Mouse (Mus musculus) gastrocnemius, postnatal 25 days (tissue): ENCODE measurements around the gene Gm14399. TPM values are rescaled to one million over a fixed set of nuclear protein-coding genes. Genes with fewer than 3 reads are reported as not detected.
"Not testable (repeated sequence)": the region's sequence is repeated elsewhere in the genome, so short reads cannot be mapped to it uniquely, and the experiment has no call there.

ENCODE experiments used
- DNase-seq: peaks from one replicate; pipeline ENCODE4 v3.0.0; 2022
- long read RNA-seq, 2 experiments: library from polyadenylated mRNA; stranded (forward); transcript quantifications; one replicate each; pipeline ENCODE4 v2.0.0; 2021
- total RNA-seq, 2 experiments: library from RNA; stranded (reverse); gene quantifications; 1 replicate in 1 of 2; 2 replicates in 1 of 2; pipeline ENCODE4 v1.2.3; 2021

Gene Gm14399
- total RNA-seq: 10 to 100 TPM in 1 of 2 experiments, 1 to 10 TPM in 1; 7.5 to 12.2 TPM
- long read RNA-seq, experiment 1, partial matches to known transcripts: 1 of 10 reads
- long read RNA-seq, experiment 1, other reads (novel, unspliced or antisense): 4 of 10 reads
- long read RNA-seq, experiment 2, partial matches to known transcripts: 1 of 10 reads
- long read RNA-seq, experiment 2, other reads (novel, unspliced or antisense): 3 of 10 reads

DNA sequence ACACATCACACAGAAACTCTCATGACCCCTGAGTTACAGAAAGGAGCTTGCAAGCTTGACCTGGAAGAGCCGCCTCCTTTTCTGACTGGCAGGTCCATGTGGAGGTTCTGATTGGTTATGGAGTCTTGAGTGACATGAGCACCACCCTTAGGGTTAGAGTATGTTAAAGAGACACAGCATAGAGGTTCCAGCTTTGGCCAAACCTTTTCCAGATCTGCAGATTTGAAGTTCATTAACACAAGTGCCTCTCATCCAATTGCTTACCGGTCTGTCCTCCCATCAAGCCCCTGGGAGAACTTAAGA lies at the start of gene Gm14399:
Gm14399 (minus strand) TSS at position 20 of the 303 bp plus-strand sequence.
- not testable (repeated sequence) for DNase-seq

DNA sequence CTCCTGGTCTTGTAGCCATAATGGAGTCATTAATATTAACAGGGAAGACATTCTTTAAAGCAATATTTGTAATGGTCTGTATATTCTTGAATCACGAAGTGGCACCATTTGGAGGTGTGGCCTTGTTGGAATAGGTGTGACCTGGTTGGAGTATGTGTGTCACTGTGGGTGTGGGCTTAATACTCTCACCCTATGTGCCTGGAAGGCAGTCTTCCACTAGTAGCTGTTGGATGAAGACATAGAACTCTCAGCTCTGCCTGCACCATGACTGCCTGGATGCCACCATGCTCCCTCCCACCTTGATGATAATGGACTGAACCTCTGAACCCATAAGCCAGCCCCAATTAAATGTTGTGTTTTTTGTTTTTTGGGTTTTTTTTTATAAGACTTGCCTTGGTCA lies 37.2 kb upstream of the Gm14399 start:
- not testable (repeated sequence) for DNase-seq

DNA sequence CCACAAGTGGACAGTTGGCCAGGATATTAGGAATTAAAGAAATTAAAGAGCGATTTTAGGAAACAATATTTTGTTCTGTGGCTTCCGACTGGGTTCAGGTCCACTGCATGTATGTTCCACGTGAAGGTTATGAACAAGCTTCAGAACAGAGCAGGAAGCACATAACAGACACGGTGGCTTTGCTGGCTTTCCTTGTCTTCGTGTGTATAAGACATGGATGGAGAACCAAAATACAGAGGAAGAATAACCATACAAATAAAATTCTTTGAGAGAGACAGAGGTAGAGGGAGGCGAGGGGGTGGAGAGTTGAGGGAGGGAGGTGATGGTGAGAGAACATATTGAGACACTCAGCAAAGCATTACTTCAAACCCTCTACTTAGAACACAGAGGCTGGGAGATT lies 34.5 kb upstream of the Gm14399 start:
- no peak for DNase-seq

DNA sequence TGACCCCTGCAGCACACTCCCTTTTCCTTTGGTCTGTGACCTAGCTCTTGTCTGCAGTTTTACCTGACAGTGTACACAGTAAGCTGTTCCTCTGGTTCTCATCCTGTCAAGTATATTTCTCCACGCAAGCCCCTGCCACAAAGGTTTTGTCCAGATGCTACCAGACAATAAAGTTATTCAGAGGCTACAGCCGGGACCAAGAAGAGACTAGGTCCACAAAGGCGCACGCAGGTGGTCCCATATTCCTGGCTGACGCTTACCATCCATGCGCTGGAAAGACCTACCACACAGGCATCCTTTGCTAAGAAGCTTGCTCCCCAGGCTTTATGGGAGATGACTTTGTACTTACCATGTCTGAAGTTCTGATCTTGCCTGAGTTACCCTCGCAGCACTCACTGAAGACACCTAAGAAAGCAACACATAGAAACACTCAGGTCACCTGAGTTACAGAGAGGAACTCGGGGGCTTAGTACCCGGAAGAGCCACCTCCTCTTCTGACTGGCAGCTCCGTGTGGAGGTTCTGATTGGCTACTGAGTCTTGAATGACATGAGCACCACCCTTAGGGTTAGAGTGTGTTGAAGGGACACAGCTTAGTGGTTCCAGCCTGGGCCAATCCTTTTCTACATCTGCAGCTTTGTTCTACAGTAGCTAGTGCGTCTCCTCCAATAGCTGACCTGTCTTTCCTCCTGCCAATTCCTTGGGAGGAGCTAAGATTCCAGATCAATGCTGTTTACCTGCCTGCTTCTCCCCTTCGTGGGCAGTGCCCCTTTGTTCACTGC lies 33.8 kb upstream of the Gm14399 start, which contains the start of gene Gm14443:
Gm14443 (minus strand) TSS at position 471 of the 780 bp plus-strand sequence.
- DNase-seq: not testable (repeated sequence)

- not testable (repeated sequence) for DNase-seq
Measured at GRCm38 (mm10) chr2:175174058-175174457, 32.2 kb upstream of the Gm14399 start.

DNA sequence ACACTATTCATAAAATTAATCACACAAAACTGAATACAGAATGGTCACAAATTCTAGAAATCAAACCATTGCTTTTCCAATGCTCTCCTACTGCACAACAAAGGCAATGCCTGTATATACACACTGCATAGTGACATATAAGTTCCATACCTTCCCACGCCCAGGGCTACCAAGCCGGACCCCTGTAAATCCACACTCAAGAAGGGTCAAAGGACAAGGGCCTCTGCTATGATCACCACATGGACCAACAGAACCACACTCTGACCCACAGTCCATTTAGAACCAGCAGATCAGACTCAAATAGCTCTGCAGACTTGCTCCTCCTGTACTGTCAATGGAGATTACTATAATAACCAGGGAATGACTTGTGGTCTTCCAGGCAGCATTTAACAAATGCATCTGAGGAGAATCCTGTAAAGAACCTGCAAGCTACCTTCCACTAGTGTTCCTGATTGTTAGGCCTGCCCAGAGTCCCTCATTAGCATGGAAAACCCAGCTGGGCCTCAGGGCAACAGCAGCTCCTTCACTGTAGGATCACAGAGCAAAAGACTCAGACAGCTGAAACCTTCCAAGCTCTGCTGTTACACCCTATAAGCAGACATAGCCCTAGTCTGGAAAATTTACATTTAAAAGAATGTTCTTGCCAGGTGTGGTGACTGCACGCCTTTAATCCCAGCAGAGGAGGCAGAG lies 31.2 kb upstream of the Gm14399 start:
- not testable (repeated sequence) for DNase-seq

DNA sequence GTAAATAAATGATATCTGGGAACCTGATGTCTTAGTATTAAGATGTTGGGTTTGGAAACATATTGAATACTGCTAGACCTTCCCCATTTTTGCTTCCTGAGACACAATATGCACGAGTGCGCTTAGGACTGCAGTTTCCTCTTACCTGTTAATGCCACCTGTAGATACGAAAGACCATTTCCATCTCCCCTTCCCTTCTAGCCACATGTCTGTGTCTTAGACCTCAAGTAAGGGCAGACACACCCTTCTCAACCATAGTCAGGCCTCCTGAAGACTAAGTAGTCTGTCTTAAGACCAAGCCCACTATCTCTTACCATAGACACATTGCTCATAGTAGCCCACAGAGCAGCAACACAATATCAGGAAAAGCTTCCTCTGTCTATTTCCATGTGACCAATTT lies 30.3 kb upstream of the Gm14399 start:
- no peak for DNase-seq

DNA sequence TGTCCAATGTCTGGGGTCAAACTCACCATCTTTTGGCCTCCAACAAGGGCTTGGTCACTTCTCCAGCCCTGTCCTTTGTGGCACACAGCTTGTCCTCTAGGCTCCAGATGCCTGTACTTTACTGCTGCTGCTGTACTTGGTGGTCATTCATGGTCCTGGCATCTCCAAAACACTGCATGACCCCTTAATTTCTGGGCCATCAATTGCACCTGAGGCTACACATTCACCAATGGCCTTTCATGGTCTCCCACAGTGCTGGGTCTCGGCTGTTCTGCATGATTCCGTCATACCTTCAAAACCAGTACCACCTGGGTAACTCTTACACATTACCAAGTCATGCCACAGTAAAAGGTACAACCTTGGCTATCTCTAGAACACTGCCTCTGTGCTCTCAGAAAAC lies 25.1 kb upstream of the Gm14399 start:
- DNase-seq: not testable (repeated sequence)

DNA sequence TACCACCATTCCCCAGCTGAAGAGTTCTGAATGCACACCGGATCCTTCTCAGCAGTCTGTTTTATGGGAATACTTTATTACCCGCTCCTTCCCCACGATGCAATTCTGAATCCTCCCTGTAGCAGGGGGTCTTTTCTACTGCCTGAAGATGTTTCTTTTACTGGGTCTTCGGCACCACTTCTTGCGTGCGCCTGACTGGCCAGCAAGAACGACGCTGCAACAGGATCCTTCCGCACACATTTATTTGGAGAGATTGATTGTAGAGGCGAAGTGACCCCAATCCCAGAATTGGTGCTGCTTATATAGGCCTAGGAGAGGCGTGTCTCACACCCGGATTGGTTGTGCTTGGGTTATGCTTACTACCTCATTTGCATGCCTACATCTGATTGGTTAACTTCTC lies 23.3 kb upstream of the Gm14399 start:
- not testable (repeated sequence) for DNase-seq

DNA sequence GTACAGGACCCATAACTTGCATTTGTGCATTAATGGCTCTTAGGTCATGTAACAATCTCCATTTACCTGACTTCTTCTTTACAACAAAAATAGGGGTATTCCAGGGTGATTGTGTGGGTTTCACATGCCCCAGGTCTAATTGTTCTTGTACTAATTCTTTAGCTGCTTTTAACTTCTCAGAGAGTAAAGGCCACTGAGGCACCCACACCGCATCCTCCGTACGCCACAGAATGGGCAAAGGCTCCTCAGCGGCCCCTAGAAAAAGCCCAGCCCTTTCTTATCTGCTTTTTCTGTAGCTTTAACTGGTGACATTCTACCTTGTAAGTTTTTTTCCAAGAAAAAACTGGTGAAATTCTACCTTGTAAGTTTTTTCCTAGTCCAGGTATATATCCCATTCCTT lies 19.6 kb upstream of the Gm14399 start:
- not testable (repeated sequence) for DNase-seq

GRCm38 (mm10) chr2:175158642-175159041 lies 16.8 kb upstream of the Gm14399 start:
- no peak for DNase-seq

DNA sequence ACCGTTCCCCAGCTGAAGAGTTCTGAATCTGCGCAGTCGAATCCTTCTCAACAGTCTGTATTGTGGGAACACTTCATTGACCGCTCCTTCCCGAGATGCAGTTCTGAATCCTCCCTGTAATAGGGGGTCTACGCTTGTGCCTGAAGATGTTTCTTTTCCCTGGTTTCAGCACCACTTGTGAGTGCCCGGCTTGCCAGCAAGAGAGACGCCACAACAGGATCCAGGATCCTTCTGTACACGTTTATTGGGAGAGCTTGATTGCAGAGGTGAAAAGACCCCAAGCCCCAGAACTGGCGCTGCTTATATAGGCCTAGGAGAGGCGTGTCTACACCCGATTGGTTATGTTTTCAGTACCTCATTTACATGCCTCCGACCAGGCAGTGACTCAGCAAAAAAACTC lies 14.9 kb upstream of the Gm14399 start:
- no peak for DNase-seq

DNA sequence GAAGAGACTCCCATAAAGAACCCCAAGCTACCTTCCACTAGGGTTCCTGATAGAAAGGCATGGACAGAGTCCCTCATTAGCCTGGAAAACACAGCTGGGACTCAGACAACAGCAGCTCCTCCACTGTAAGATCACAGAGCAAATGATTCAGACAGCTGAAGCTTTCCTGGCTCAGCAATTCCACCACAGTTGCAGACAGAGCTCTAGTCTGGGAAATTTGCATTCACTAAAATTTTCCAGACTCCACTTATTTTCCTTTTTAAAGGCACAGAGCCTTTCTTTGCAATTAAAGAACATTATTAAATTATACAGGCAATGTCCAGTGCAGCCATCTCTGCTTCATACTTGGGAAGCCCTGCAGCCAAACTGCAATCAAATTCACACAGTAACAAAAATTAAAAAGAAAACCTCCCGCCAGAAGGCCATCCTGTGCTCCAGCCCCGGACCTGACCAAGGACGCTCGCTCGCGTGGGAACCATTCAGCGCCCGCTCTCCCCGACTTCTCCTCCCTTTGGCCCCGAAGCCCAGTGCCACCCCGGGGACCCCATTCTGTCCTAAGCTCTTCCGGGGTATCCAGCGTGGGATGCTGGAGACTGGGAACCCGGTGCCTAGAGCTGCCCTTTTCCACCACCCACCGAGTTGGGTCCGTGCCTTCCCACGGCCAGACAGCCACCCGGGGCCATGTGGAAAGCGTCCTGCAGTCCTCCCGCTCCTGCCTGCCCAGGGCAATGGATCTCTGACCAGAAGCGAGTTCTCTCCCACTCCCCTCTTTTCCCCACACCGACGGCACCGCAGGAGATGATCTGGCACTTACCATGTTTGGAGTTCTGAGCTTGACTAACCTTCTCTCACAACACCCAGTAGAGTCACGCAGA lies 457 bp downstream of the Gm14399 start:
- DNase-seq: not testable (repeated sequence)

DNA sequence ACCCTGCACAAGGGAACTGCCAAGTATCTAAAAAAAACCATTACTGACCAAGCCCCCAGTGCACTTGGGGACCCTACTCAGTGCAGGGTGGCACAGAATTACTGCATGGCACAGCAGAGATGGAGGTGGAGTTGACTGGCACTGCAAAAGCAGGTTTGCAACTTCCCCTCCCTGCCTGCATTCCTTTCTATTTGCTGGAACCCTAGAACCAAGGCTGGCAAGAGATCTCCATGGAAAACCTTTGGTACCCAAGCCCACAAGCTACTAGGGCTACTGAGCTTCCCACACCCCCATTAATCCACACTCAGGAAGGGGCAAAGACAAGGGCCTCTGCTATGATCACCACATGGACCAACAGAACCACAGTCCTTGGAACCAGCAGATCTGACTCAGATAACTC lies 1.2 kb downstream of the Gm14399 start:
- DNase-seq: not testable (repeated sequence)

Other genes starting within 250 kb of the Gm14399 start
- under 1 TPM; 0.28 to 0.59 TPM for gene Gm14444, start 131.8 kb downstream of the Gm14399 start, total RNA-seq
- gene Gm14393, start 74.2 kb downstream of the Gm14399 start, total RNA-seq: 1 to 10 TPM in 1 of 2 experiments, not detected in 1; 1.1 TPM
- under 1 TPM; 0.72 to 0.88 TPM for gene Gm14443, start 33.9 kb upstream of the Gm14399 start, total RNA-seq
- gene Gm14391, start 64.9 kb upstream of the Gm14399 start, total RNA-seq: 10 to 100 TPM; 38.1 to 42.3 TPM
- 10 to 100 TPM in 1 of 2 experiments, 1 to 10 TPM in 1; 7.0 to 10.4 TPM for gene Gm14440, start 133.1 kb upstream of the Gm14399 start, total RNA-seq
- gene Gm4631, start 196.2 kb upstream of the Gm14399 start, total RNA-seq: 10 to 100 TPM; 27.4 to 30.4 TPM
- gene Zfp968, start 230.4 kb upstream of the Gm14399 start, total RNA-seq: 1 to 10 TPM; 3.6 to 4.6 TPM